Mouse (Mus musculus): ENCODE results near the gene Crygn. TPM values are rescaled to one million over a fixed set of nuclear protein-coding genes. Genes with fewer than 3 reads are reported as not detected.

Gene Crygn
- polyA plus RNA-seq, 1 experiment = 0.92 TPM

DNA sequence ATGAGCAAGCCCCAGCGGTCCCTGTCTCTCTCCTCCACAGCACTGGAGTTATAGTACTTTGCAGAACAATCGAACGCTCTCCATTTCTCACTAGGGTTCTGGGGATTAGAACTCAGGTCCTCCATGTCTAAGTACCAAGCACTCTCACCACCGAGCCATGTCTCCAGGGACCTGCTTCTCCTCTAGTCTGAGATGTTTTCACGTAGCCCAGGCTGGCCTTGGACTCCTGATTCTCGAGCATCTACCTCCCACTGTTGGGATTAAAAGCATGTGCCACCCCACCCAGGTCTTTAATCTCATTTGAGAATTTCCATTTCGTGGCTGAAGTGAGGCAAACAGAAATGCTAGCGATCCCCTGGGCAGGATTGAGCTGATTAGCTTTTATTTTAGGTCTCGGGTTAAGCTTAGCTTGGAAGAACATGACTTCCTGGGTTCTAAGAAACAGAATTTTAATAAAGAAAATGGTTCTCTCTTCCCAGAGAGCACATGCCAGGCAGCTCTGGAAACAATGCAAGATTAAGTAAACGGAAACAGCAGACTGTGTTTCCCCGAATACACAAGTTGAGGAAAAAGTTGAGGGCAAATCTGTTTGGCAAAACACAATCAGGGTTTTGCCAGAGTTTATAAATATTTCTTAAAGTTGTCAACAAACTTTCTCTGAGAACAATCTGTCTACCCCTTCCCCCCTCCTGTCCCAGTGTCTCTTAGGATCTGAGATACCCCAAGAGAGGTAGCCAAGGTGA lies 34.1 kb downstream of the Crygn start:
- no peaks in the 10 kb centered on the region for H3K4me1 ChIP-seq (ENCODE audit: control insufficient read depth, insufficient read depth, low read length)
- TF ChIP-seq POLR2A (IDR thresholded peaks at IDR 0.05; ENCODE audit: extremely low read depth, insufficient read depth, low read length) (no peak), CTCF (IDR thresholded peaks at IDR 0.05; ENCODE audit: extremely low read depth, insufficient read depth, low read length) (no peak)
- H3K4me3 ChIP-seq (ENCODE audit: insufficient read depth, low read length) = no peak overlapping the region
- H3K27ac ChIP-seq (ENCODE audit: insufficient read depth, low read length) = no peak overlapping the region

DNA sequence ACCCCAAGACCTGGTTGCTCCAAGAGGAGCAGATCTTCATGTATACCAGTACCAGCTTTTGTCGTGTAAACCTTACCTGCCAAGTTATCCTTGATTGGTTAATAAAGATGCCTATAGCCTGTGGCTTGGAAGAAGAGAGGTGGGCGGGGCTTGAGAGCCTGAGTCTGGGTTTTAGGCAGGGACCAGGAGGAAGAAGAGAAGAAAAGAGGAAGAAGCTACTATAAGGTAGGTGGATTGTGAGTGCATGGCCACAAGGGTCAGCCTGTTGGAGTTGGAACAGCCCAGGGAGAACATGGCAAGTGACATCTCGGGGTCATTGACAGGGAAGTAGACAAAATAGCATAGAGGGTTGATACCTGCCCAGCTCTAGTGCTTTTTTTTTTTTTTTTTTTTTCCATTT lies 38.0 kb downstream of the Crygn start:
- TF ChIP-seq CTCF (IDR thresholded peaks at IDR 0.05; ENCODE audit: extremely low read depth, insufficient read depth, low read length) = no peak
- no peak overlapping the region for H3K27ac ChIP-seq (ENCODE audit: insufficient read depth, low read length)
- no peaks in the 10 kb centered on the region for H3K4me1 ChIP-seq (ENCODE audit: control insufficient read depth, insufficient read depth, low read length)
- H3K4me3 ChIP-seq (ENCODE audit: insufficient read depth, low read length) = no peak overlapping the region

DNA sequence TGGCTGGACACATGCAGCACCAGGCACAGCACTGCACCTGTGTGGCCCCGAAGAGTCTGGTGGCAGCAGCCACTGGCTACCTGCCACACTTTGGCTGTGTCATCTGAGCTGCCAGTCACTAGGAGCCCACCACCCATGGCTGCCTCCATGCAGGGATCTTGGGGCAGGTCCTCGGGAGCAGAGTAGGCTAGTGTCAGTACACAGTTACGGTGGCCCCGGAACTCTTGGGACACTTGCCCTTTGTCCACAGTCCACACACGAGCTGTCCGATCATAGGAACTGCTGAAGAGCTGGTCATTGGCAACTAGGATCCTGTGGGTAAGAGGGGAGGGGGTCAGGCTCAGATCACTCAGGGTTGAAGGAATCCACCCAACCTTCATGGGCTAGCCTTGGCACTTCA lies 39.7 kb downstream of the Crygn start:
- H3K27ac ChIP-seq (ENCODE audit: insufficient read depth, low read length) = no peak overlapping the region
- H3K4me1 ChIP-seq (ENCODE audit: control insufficient read depth, insufficient read depth, low read length) = no peaks in the 10 kb centered on the region
- TF ChIP-seq CTCF (IDR thresholded peaks at IDR 0.05; ENCODE audit: extremely low read depth, insufficient read depth, low read length) = no peak
- no peak for TF ChIP-seq POLR2A (IDR thresholded peaks at IDR 0.05; ENCODE audit: extremely low read depth, insufficient read depth, low read length)
- no peak overlapping the region for H3K4me3 ChIP-seq (ENCODE audit: insufficient read depth, low read length)

DNA sequence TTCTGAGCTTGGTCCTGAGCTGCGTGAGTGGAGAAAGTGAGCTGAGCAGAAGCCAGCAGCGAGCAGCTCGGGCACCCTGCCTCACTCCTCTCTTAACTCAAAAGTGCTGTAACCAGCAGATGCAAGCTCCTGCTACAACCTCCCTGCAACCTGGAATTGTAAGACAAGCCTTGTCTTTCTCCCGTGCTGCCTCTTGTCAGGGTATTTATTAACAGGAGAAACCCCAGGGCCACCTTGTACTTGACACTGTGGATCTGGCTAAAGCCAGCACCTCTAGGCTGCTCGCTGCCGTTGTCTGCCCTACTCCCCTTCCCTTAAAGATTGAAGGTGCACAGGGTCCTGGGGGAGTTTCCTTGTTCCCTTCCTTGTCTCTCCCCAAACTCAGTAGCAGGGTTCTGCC lies 43.8 kb downstream of the Crygn start:
- no peak overlapping the region for H3K27ac ChIP-seq (ENCODE audit: insufficient read depth, low read length)
- H3K4me1 ChIP-seq (ENCODE audit: control insufficient read depth, insufficient read depth, low read length) = no peaks in the 10 kb centered on the region
- no peak overlapping the region for H3K4me3 ChIP-seq (ENCODE audit: insufficient read depth, low read length)
- TF ChIP-seq POLR2A (IDR thresholded peaks at IDR 0.05; ENCODE audit: extremely low read depth, insufficient read depth, low read length) (no peak), CTCF (IDR thresholded peaks at IDR 0.05; ENCODE audit: extremely low read depth, insufficient read depth, low read length) (no peak)

DNA sequence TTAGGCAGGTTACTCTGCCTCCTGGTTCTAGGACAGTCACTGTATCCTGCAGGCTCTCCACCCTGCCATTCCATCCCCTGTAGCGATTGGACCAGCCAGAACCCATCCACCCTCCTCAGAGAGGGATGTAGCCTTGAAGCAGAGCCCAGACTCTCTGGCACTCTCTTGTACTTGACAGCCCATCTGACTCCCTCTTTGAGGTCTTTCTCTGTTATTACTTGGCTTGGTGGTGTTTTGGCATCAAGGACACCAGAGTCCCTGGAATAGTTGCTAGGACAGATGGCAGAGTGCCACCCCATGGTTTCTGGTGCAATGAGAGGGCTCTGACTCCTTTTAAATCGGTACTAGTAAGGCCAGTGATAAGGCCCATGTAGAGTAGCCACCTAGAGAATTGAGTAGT lies 44.6 kb downstream of the Crygn start:
- Histone ChIP-seq H3K27ac (ENCODE audit: insufficient read depth, low read length) (no peak overlapping the region), H3K4me1 (ENCODE audit: control insufficient read depth, insufficient read depth, low read length) (no peaks in the 10 kb centered on the region), H3K4me3 (ENCODE audit: insufficient read depth, low read length) (no peak overlapping the region)
- TF ChIP-seq POLR2A (IDR thresholded peaks at IDR 0.05; ENCODE audit: extremely low read depth, insufficient read depth, low read length) (no peak), CTCF (IDR thresholded peaks at IDR 0.05; ENCODE audit: extremely low read depth, insufficient read depth, low read length) (no peak)

DNA sequence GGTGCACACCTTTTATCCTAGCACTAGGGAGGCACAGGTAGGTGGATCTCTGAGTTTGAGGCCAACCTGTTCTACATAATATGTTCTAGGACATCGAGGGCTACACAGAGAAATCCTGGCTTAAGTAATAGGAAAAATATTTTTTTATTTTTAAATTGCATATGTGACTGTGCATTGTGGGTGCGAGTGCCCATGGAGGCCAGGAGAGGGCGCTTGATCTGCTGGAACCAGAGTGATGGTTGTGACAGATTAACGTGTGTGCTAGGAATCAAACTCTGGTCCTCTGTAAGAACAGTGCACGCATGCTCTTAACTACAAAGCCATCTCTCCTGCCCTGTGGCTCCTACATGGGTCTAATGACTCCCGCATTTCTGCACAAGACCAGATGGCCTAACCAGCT lies 46.2 kb downstream of the Crygn start:
- Histone ChIP-seq H3K27ac (ENCODE audit: insufficient read depth, low read length) (no peak overlapping the region), H3K4me3 (ENCODE audit: insufficient read depth, low read length) (no peak overlapping the region), H3K4me1 (ENCODE audit: control insufficient read depth, insufficient read depth, low read length) (no peaks in the 10 kb centered on the region)
- TF ChIP-seq CTCF (IDR thresholded peaks at IDR 0.05; ENCODE audit: extremely low read depth, insufficient read depth, low read length) = no peak
- TF ChIP-seq POLR2A (IDR thresholded peaks at IDR 0.05; ENCODE audit: extremely low read depth, insufficient read depth, low read length) = no peak

DNA sequence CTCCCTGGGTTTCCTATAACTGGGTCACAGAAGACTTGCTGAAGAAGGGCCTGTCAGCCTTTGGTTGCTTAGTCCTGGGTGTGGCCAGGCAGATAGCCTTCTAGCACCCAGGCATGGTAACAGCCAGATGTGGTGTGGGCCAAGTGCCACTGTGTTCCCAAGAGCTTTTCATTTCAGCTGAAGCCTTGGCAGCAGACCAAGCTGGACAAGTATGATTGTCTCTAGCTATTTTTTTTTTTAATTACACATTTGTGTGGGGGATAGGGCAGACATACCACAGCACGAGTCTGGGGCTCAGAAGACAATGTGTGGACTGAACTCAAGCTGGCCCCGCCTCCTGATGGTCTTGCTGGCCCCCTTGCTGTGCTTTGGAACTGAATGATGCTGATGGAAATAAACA lies 47.8 kb downstream of the Crygn start:
- no peaks in the 10 kb centered on the region for H3K4me1 ChIP-seq (ENCODE audit: control insufficient read depth, insufficient read depth, low read length)
- TF ChIP-seq CTCF (IDR thresholded peaks at IDR 0.05; ENCODE audit: extremely low read depth, insufficient read depth, low read length) = no peak
- no peak overlapping the region for H3K4me3 ChIP-seq (ENCODE audit: insufficient read depth, low read length)
- H3K27ac ChIP-seq (ENCODE audit: insufficient read depth, low read length) = no peak overlapping the region

DNA sequence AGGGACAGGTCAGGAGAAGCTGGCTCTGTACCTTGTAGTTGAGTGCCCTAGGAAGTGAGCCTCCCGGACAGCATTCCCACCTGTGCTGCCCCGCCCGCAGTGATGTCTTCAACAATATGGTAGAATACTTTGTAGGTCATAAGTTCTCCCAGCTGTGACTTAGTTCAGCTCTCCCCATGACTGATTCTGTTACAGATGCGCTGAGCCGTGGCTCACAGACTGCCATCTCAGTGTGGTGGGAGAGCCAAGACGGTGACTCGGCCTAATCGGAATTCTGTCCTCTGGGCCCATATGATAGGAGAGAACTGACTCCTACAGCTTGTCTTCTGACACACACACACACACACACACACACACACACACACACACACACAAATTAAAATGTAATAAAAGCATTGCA lies 53.2 kb downstream of the Crygn start:
- TF ChIP-seq CTCF (IDR thresholded peaks at IDR 0.05; ENCODE audit: extremely low read depth, insufficient read depth, low read length) (no peak), POLR2A (IDR thresholded peaks at IDR 0.05; ENCODE audit: extremely low read depth, insufficient read depth, low read length) (no peak)
- Histone ChIP-seq H3K27ac (ENCODE audit: insufficient read depth, low read length) (no peak overlapping the region), H3K4me3 (ENCODE audit: insufficient read depth, low read length) (no peak overlapping the region)

DNA sequence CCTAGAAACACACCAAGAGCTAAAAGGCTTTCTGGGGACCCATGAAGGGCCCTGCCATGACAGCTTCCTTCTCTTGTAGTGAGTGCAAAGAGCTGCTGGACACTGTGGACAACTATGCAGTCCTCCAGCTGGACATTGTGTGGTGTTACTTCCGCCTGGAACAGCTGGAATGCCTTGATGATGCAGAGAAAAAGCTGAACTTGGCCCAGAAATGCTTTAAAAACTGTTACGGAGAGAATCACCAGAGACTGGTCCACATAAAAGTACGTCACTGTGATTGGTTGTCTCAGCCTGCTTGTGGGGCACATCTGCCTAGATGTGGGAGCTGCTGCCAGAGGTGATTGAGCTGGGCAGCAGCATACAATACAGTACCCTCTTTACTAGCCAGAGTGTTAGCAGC lies 56.5 kb downstream of the Crygn start:
- Histone ChIP-seq H3K27ac (ENCODE audit: insufficient read depth, low read length) (no peak overlapping the region), H3K4me1 (ENCODE audit: control insufficient read depth, insufficient read depth, low read length) (no peaks in the 10 kb centered on the region), H3K4me3 (ENCODE audit: insufficient read depth, low read length) (no peak overlapping the region)
- TF ChIP-seq POLR2A (IDR thresholded peaks at IDR 0.05; ENCODE audit: extremely low read depth, insufficient read depth, low read length) (no peak), CTCF (IDR thresholded peaks at IDR 0.05; ENCODE audit: extremely low read depth, insufficient read depth, low read length) (no peak)

More for the DNA sequence above, 53.2 kb downstream of the Crygn start:
- no peaks in the 10 kb centered on the region for H3K4me1 ChIP-seq (ENCODE audit: control insufficient read depth, insufficient read depth, low read length)

Other genes starting within 250 kb of the Crygn start
- gene Gbx1, start 230.8 kb downstream of the Crygn start, polyA plus RNA-seq (2012; rRNA removed) = 0.04 and 0.06 TPM in 2 replicates
- 0.40 and 0.42 TPM in 2 replicates for gene Asb10, start 217.0 kb downstream of the Crygn start, polyA plus RNA-seq (2012; rRNA removed)
- gene 4931409K22Rik, start 201.2 kb downstream of the Crygn start, polyA plus RNA-seq (2012; rRNA removed) = 0.04 and 0.11 TPM in 2 replicates
- 83.6 and 87.1 TPM in 2 replicates for gene Abcf2, start 180.5 kb downstream of the Crygn start, polyA plus RNA-seq (2012; rRNA removed)
- gene Chpf2, start 171.3 kb downstream of the Crygn start, polyA plus RNA-seq (2012; rRNA removed) = 55.1 and 62.2 TPM in 2 replicates
- 97.8 and 97.9 TPM in 2 replicates for gene Smarcd3, start 133.6 kb downstream of the Crygn start, polyA plus RNA-seq (2012; rRNA removed)
- 76.6 and 81.2 TPM in 2 replicates for gene Nub1, start 72.5 kb downstream of the Crygn start, polyA plus RNA-seq (2012; rRNA removed)
- gene Wdr86, start 27.3 kb downstream of the Crygn start, polyA plus RNA-seq (2012; rRNA removed) = 0.55 and 1.1 TPM in 2 replicates
- gene Rheb, start 84.6 kb upstream of the Crygn start, polyA plus RNA-seq (2012; rRNA removed) = 103 and 104 TPM in 2 replicates